Mouse (Mus musculus): ENCODE data around the gene Tmc2. TPM values are rescaled to one million over a fixed set of nuclear protein-coding genes. Genes with fewer than 3 reads are reported as not detected.

Gene Tmc2
- polyA plus RNA-seq, 1 experiment from 2014 or later, result not detected

DNA sequence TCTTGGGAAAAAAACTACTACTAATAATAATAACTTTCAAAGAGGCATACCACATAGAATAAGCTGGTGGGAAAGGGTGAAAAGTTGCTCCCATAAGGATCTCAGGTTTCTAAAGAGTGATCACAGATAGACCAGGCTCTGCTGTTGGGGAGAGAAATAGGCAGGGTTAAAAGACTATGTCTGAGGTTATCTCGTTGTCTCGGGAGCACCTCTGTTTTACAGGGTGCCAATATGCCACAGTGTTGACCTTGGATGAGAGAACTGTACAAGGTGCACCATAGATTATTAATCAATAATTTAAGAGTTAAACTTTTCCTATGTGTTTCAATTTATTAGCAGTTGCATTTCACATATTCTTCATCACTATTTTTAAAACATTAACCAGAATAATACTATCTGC lies 66.9 kb downstream of the Tmc2 start:
- no peak overlapping the region for H3K9ac ChIP-seq
- H3K4me1 ChIP-seq, result no peaks in the 10 kb centered on the region
- H3K27ac ChIP-seq, result no peak overlapping the region
- H3K36me3 ChIP-seq, result no peaks in the 10 kb centered on the region
- no peaks in the 10 kb centered on the region for H3K27me3 ChIP-seq
- no peak overlapping the region for H3K4me2 ChIP-seq (replicated peaks)
- no peaks in the 10 kb centered on the region for H3K9me3 ChIP-seq (replicated peaks)
- no peak for ATAC-seq (ENCODE audit: low FRiP score)
- WGBS, result 89% methylated on average over 2 of the region's 2 CpGs
- H3K4me3 ChIP-seq, result no peak overlapping the region

DNA sequence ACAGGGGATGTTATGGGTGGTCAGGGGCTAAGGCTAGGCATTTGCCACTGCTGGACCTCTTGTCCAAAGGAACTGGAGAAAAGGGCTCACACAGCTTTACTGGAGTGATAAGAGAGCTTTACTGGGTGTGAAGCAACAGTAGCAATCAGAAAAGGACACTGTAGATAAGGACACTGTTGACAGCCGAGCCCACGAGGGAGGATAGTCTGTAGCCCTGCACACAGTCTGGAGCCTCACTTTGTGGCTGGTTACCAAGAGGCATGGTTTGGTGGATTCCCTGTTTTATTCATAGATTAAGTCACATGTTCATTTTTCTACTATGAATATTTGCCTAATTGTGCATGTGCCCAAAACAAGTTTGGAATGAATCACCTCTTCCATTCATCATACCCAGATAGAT lies 67.4 kb downstream of the Tmc2 start:
- no peak overlapping the region for H3K27ac ChIP-seq
- no peak overlapping the region for H3K4me3 ChIP-seq
- H3K27me3 ChIP-seq, result no peaks in the 10 kb centered on the region
- ATAC-seq (ENCODE audit: low FRiP score), result no peak
- H3K4me1 ChIP-seq, result no peaks in the 10 kb centered on the region
- H3K36me3 ChIP-seq, result no peaks in the 10 kb centered on the region
- H3K4me2 ChIP-seq (replicated peaks), result no peak overlapping the region
- no peaks in the 10 kb centered on the region for H3K9me3 ChIP-seq (replicated peaks)
- 88% methylated on average over 2 of the region's 2 CpGs for WGBS
- no peak overlapping the region for H3K9ac ChIP-seq

DNA sequence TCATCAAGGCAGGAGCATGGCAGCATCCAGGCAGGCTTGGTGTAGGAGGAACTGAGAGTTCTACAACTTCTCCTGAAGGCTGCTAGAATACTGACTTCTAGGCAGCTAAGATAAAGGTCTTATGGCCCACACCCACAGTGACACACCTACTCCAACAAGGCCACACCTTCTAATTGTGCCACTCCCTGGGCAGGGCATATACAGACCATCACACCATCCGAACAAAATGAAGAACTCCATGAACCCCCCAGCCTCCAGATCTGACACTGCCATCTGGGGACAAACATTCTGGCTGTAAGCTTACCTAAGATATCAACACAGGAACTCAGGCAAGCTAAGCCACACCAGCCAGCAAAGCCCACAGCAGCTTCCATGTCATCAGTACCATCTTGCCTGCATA lies 70.5 kb downstream of the Tmc2 start:
- H3K9me3 ChIP-seq (replicated peaks), result no peaks in the 10 kb centered on the region
- no peaks in the 10 kb centered on the region for H3K27me3 ChIP-seq
- no peak overlapping the region for H3K27ac ChIP-seq
- WGBS, result 95% methylated on average over 1 of the region's 1 CpGs
- no peak for ATAC-seq (ENCODE audit: low FRiP score)
- no peaks in the 10 kb centered on the region for H3K4me1 ChIP-seq
- no peak overlapping the region for H3K4me2 ChIP-seq (replicated peaks)
- H3K4me3 ChIP-seq, result no peak overlapping the region
- no peak overlapping the region for H3K9ac ChIP-seq
- no peaks in the 10 kb centered on the region for H3K36me3 ChIP-seq

DNA sequence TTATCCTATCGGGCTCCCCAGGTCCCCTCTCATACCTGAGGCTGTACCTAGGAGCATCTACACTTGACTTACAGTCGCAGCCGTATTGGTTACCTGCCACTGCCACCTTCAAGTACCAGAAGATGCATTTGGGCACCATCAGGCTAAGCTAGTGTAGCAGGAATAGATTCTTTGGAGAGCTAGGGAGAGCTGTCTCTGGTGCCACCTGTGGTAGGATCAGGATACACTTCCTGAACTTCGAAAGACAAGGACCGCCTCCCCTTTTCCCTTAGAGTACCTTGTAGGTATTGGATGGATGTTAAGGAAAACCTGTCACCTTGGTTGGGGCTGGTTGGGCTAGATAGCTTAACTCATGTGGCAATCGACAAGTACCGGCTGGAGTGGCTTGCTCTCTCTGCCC lies 73.1 kb downstream of the Tmc2 start:
- no peak overlapping the region for H3K9ac ChIP-seq
- no peak overlapping the region for H3K4me3 ChIP-seq
- peaks cover 3% of the 10 kb centered on the region; the same call in 1 of the 2 replicates for H3K4me1 ChIP-seq
- no peak overlapping the region for H3K27ac ChIP-seq
- no peaks in the 10 kb centered on the region for H3K27me3 ChIP-seq
- no peak overlapping the region for H3K4me2 ChIP-seq (replicated peaks)
- no peaks in the 10 kb centered on the region for H3K9me3 ChIP-seq (replicated peaks)
- WGBS, result 76% methylated on average over 7 of the region's 7 CpGs
- H3K36me3 ChIP-seq, result no peaks in the 10 kb centered on the region
- ATAC-seq (ENCODE audit: low FRiP score), result no peak

DNA sequence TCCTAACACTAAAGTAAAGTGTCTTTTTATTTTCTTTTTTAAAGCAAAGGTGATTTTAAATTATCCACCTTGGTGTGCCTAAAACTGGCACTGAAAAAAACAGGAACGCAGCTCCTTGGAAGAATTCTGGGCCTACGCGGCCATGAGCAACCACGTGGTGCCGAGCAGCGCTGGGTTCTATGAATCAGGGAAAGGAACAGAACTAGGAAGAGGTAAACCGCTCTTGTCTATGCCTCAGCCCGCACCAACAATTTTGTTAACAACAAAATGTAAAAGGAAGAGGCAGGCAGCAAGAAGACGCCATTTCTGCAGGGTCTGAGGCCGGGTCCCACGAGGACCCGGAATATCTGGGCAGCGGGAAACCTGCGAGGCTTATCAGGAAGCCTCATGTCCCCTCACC lies 78.7 kb downstream of the Tmc2 start:
- peak; percentile 38 for ATAC-seq (ENCODE audit: low FRiP score)
- Histone ChIP-seq H3K36me3 (peaks cover 35% of the 10 kb centered on the region), H3K4me1 (peaks cover 28% of the 10 kb centered on the region), H3K4me3 (peak overlapping the region; percentile 95), H3K27me3 (no peaks in the 10 kb centered on the region), H3K4me2 (replicated peaks) (peak overlapping the region; percentile 89), H3K27ac (peak overlapping the region; percentile 89), H3K9me3 (replicated peaks) (no peaks in the 10 kb centered on the region), H3K9ac (peak overlapping the region; percentile 82)
- WGBS, result under 1% methylated on average over 14 of the region's 14 CpGs

DNA sequence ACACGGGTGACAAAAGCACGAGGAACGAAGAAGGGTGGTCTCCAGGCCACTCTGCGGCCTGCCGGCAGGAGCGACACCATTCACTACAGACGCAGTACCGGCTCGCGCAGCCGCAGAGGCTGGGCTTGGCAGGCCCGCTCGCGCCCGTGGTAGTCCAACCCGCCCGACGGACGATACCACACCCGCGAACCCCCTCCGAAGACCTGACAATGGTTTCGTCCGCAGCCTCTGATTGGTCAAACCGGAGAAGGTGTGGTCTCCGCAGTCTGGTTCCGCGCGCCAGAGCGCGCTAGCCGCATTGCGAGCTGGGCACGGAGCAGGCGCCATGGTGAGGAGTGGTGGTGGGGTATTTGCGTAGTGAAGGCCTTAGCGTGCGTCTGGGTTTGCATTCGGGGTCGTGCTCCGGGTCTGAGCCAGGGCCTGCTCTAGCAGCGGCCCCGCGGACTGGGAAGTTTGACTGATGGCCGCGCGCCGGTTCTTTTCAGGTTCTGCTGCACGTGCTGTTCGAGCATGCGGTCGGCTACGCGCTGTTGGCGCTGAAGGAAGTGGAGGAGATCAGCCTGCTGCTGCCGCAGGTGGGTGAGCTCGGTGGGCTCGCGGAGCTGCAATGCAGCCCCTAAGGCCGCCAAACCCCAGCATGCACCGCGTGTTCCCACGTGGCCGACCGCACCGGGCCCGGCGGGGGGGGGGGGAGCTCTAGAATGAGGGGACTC lies 79.3 kb downstream of the Tmc2 start, which contains the start of gene Nop56:
TSS of gene Nop56 (plus strand) at position 282 of the 713 bp plus-strand sequence.
- no peaks in the 10 kb centered on the region for H3K27me3 ChIP-seq
- peaks cover 28% of the 10 kb centered on the region for H3K4me1 ChIP-seq
- peak within 1 kb of the TSS; percentile 95 for H3K4me3 ChIP-seq
- H3K4me2 ChIP-seq (replicated peaks), result peak within 1 kb of the TSS; percentile 89
- ATAC-seq (ENCODE audit: low FRiP score), result peak; percentile 97
- peaks cover 38% of the 10 kb centered on the region for H3K36me3 ChIP-seq
- H3K27ac ChIP-seq, result peak within 1 kb of the TSS; percentile 95
- H3K9ac ChIP-seq, result peak within 1 kb of the TSS; percentile 91
- WGBS, result under 1% methylated on average over 68 of the region's 68 CpGs
- H3K9me3 ChIP-seq (replicated peaks), result no peaks in the 10 kb centered on the region

DNA sequence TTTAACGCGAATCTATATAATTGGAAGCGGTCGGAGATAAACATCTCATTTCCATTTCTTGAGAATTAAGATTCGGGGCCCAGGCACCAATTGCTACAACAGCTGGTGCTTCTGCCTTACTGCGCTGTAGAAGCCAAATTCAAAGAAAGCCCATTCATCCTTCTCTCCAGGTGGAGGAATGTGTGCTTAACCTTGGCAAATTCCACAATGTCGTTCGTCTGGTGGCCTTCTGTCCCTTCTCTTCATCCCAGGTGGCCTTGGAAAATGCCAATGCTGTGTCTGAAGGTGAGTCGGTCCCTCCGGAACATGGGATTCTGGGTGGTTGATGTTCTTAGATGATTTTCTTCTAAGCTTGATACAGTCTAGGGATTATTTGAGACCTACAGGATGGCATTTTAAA lies 79.9 kb downstream of the Tmc2 start:
- peak overlapping the region; percentile 95 for H3K4me3 ChIP-seq
- H3K4me1 ChIP-seq, result peaks cover 28% of the 10 kb centered on the region
- H3K27ac ChIP-seq, result peak overlapping the region; percentile 95
- ATAC-seq (ENCODE audit: low FRiP score), result no peak
- peak overlapping the region; percentile 91 for H3K9ac ChIP-seq
- H3K9me3 ChIP-seq (replicated peaks), result no peaks in the 10 kb centered on the region
- peak overlapping the region; percentile 89 for H3K4me2 ChIP-seq (replicated peaks)
- WGBS, result 3% methylated on average over 10 of the region's 10 CpGs
- peaks cover 43% of the 10 kb centered on the region for H3K36me3 ChIP-seq
- no peaks in the 10 kb centered on the region for H3K27me3 ChIP-seq

DNA sequence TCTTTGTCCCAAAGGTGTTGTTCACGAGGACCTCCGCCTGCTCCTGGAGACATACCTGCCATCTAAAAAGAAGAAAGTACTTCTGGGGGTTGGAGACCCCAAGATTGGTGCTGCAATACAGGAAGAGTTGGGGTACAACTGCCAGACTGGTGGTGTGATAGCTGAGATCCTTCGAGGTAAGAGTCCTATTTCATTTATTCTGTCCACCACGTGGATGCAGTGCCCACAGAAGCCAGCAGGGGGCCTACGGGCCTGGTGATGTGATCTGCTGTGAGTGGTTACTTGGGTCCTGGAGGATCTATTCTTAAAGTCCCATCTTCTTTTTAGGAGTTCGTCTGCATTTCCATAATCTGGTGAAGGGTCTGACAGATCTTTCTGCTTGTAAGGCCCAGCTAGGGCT lies 80.7 kb downstream of the Tmc2 start:
- H3K36me3 ChIP-seq, result peaks cover 51% of the 10 kb centered on the region
- no peak for ATAC-seq (ENCODE audit: low FRiP score)
- 49% methylated on average over 6 of the region's 6 CpGs for WGBS

DNA sequence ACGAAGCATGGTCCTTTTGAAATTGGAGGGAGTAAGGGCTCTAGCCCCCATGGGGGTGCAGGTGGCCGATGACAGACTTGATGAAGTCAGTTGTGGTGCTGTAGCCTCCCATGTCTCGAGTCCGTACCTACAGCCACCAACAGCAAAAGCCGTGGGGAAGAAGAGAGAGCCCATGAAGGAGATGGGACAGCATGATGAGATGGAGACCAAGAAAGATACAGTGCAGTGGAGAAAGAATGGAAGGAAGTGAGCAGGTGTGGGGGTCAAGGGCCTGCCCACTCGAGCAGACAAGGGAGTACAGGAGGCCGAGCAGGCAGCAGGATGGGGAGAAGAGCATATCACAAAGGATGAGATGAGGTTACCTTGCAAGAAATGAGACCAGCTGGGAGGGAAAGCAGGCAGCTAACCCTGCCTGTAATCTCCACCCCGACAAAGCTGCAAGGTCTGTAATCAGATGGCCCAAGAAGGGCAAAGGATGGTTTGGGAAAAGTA lies 84.7 kb downstream of the Tmc2 start:
- no peaks in the 10 kb centered on the region for H3K27me3 ChIP-seq
- ATAC-seq (ENCODE audit: low FRiP score), result no peak
- H3K4me1 ChIP-seq, result peaks cover 25% of the 10 kb centered on the region
- no peak overlapping the region for H3K4me2 ChIP-seq (replicated peaks)
- H3K36me3 ChIP-seq, result peaks cover 63% of the 10 kb centered on the region
- H3K27ac ChIP-seq, result 0 out of 2 replicates have a peak overlapping the region, but pooled peaks have one; percentile 0
- WGBS, result 46% methylated on average over 8 of the region's 8 CpGs
- H3K4me3 ChIP-seq, result no peak overlapping the region
- no peak overlapping the region for H3K9ac ChIP-seq
- H3K9me3 ChIP-seq (replicated peaks), result no peaks in the 10 kb centered on the region

More for the DNA sequence above, 80.7 kb downstream of the Tmc2 start:
- Histone ChIP-seq H3K27me3 (no peaks in the 10 kb centered on the region), H3K27ac (no peak overlapping the region), H3K4me3 (peak overlapping the region; percentile 95), H3K9me3 (replicated peaks) (no peaks in the 10 kb centered on the region), H3K4me1 (peaks cover 28% of the 10 kb centered on the region), H3K9ac (peak overlapping the region; percentile 91; the same call in 1 of the 2 replicates), H3K4me2 (replicated peaks) (peak overlapping the region; percentile 89)

DNA sequence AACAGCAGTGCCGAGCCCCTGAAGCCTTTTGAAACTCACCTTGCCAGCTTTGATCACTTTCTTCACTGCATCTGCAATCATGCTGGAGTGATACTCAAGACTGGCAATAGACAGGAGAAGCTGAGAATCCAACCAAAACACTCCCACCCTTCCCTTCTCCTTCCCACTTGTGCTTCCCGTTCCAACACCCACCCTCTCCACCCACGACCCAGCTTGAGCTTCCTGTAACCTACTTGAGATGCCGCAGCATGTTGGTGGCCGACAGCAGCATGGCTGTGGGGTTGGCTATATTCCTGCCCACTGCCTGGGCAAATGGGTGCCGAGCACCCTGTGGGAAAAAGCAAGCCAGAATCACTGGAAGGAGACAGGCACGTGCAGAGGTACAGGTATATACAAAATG lies 85.2 kb downstream of the Tmc2 start:
- H3K27me3 ChIP-seq, result no peaks in the 10 kb centered on the region
- ATAC-seq (ENCODE audit: low FRiP score), result no peak
- no peak overlapping the region for H3K4me3 ChIP-seq
- H3K9me3 ChIP-seq (replicated peaks), result no peaks in the 10 kb centered on the region
- no peak overlapping the region for H3K9ac ChIP-seq
- H3K27ac ChIP-seq, result 0 out of 2 replicates have a peak overlapping the region, but pooled peaks have one; percentile 0
- peaks cover 21% of the 10 kb centered on the region for H3K4me1 ChIP-seq
- H3K36me3 ChIP-seq, result peaks cover 63% of the 10 kb centered on the region
- H3K4me2 ChIP-seq (replicated peaks), result no peak overlapping the region
- WGBS, result 64% methylated on average over 7 of the region's 7 CpGs

DNA sequence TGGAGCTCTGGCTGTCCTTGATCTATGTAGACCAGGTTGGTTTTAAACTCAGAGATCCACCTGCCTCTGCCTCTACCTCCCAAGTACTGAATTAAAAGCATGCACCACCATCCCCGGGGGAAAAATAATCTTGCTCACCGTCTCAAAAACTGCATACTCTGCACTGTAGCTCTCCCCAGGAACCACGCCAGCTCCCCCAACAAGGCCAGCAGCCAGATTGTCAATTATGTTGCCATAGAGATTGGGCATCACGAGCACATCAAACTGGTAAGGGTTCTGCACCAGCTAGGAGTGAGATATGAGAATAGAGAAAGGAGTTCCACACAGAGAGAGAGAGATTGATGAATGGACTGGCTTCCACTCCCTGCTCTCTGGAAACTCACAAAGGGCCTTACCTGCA lies 85.8 kb downstream of the Tmc2 start:
- H3K27me3 ChIP-seq, result no peaks in the 10 kb centered on the region
- H3K36me3 ChIP-seq, result peaks cover 57% of the 10 kb centered on the region
- peaks cover 16% of the 10 kb centered on the region for H3K4me1 ChIP-seq
- 82% methylated on average over 4 of the region's 4 CpGs for WGBS
- no peak overlapping the region for H3K9ac ChIP-seq
- H3K4me2 ChIP-seq (replicated peaks), result no peak overlapping the region
- H3K9me3 ChIP-seq (replicated peaks), result no peaks in the 10 kb centered on the region
- H3K27ac ChIP-seq, result no peak overlapping the region
- no peak overlapping the region for H3K4me3 ChIP-seq
- no peak for ATAC-seq (ENCODE audit: low FRiP score)

DNA sequence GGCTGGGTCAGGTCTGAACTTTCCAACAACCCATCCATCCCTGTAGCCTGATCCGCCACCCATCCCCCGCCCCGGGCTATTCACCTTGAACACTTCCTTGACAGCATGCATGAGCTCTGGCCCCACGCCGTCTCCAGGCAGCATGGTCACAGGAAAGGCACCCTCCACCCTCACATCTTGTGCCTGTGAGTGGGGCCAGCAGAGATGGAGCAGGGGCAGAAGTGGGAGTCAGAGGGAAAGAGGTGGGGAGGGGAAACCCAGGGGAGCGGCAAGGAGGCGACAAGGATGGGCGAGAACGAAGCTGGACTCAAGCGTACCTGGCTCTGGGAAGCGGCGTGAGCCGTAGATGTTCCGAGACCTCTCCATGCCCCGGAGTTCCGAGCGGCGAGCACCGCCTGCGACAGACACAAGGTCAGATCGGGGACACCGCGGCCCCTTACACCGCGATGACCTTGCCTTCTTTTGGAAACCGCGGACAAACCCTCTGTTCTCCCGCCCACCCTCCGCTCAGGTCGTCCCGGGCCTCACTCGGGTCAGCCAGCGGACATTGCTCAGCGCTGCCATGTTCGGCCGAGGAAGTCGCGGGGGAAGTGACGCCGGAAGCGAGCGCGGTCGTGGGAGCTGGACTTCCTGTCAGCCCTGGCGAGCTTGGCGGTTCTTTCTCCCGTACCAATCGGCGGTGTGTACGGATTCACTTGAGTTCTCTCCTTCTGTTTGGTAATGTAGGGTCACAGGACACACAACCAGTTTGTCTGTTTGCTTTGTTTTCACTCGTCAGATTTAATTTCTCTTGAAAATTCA lies 89.1 kb downstream of the Tmc2 start, which contains the start of gene Idh3b:
TSS of gene Idh3b (minus strand) at position 694 of the 801 bp plus-strand sequence.
- Histone ChIP-seq H3K4me3 (peak within 1 kb of the TSS; percentile 89), H3K36me3 (peaks cover 27% of the 10 kb centered on the region), H3K27ac (peak within 1 kb of the TSS; percentile 64), H3K9ac (peak within 1 kb of the TSS; percentile 86), H3K9me3 (replicated peaks) (no peaks in the 10 kb centered on the region), H3K27me3 (no peaks in the 10 kb centered on the region), H3K4me1 (peaks cover 8% of the 10 kb centered on the region), H3K4me2 (replicated peaks) (peak within 1 kb of the TSS; percentile 99)
- ATAC-seq (ENCODE audit: low FRiP score), result peak; percentile 88
- WGBS, result under 1% methylated on average over 51 of the region's 51 CpGs

Data from hindbrain, embryonic 12.5 days (tissue).